Mouse (Mus musculus) CH12.LX (cell line): Measurements from ENCODE around the gene Olfr1277.

Source experiments
- CHD1 ChIP-seq: IDR thresholded peaks from 2 replicates; pipeline ENCODE4 v1.6.1; 2012; ENCODE audit warnings: low read depth, low read length, improper control_type of control experiment, inconsistent platforms
- E2F4 ChIP-seq: IDR thresholded peaks from 2 replicates; pipeline ENCODE4 v1.6.1; 2011; ENCODE audit warnings: low read depth, low read length, improper control_type of control experiment; ENCODE audit not compliant: insufficient replicate concordance
- EP300 ChIP-seq: IDR thresholded peaks from 2 replicates; pipeline ENCODE4 v1.6.1; 2011; ENCODE audit warnings: low read length, improper control_type of control experiment
- SIN3A ChIP-seq: IDR thresholded peaks from 2 replicates; pipeline ENCODE4 v1.6.1; 2012; ENCODE audit warnings: low read length, improper control_type of control experiment, inconsistent platforms
- ZKSCAN1 ChIP-seq: IDR thresholded peaks from 2 replicates; pipeline ENCODE4 v1.6.1; 2012; ENCODE audit warnings: low read depth, inconsistent platforms, low read length, improper control_type of control experiment, borderline replicate concordance
- ZNF384 ChIP-seq: IDR thresholded peaks from 2 replicates; pipeline ENCODE4 v1.6.1; 2012; ENCODE audit warnings: low read depth, low read length, improper control_type of control experiment, inconsistent platforms

GRCm38 (mm10) chr2:111289836-111290235 is 15.9 kb upstream of the Olfr1277 start, which contains the start of gene Olfr1278:
- no peak for TF ChIP-seq EP300
- TF ChIP-seq CHD1: no peak
- no peak for TF ChIP-seq ZNF384
- no peak for TF ChIP-seq ZKSCAN1
- TF ChIP-seq E2F4: no peak
- TF ChIP-seq SIN3A: no peak
